Comparison of ENCODE assay signal across 10 mouse cellular contexts in genomic region chr1:191215776-191216661, GRCm38 (mm10). TPM values are rescaled to one million over a fixed set of nuclear protein-coding genes. Genes with fewer than 3 reads are reported as not detected.
A peak's percentile ranks its signal among the peaks of the same experiment; 100 is the strongest.
DNase-seq lines count a peak whose midpoint lies in the region; ATAC-seq lines count a peak whose summit lies in the region.
"Had no signal": no experiment of that assay in that cellular context is flagged by ENCODE, and none has a peak within 500 bp of the region (broad histone marks: within the 10 kb centered on the region; RNA-seq: fewer than 3 reads in every experiment).

No protein-coding gene starts in this region.

- no peak for DNase-seq in kidney, postnatal 25 days
- peak; percentile 42 for DNase-seq in adrenal gland, adult 8-10 months
- no peak for DNase-seq in thymus, postnatal 10 days (ENCODE audit: low spot score in 2 of 2)
- no peak for DNase-seq in yolk sac, embryonic 10.5 days (ENCODE audit: low spot score)

- ATAC-seq in kidney, embryonic 15.5 days (replicated peaks; ENCODE audit: low FRiP score), result peak; percentile 59
- peak; percentile 44 for ATAC-seq in granulocyte monocyte progenitor cell, adult 5-6 weeks (replicated peaks; ENCODE audit: poor library complexity, severe bottlenecking)
- ATAC-seq in midbrain, embryonic 16.5 days, result no peak
- ATAC-seq in erythroid progenitor cell, adult 5-6 weeks (replicated peaks; ENCODE audit: low FRiP score, poor library complexity, severe bottlenecking), result no peak

- H3K27ac ChIP-seq in kidney, embryonic 15.5 days, result peak overlapping the region; percentile 20; the same call in 1 of the 2 replicates
- H3K27ac ChIP-seq in midbrain, embryonic 16.5 days (ENCODE audit: low read length), result no peak overlapping the region

- H3K4me1 ChIP-seq in kidney, embryonic 15.5 days, result peaks cover 11% of the 10 kb centered on the region
- H3K4me1 ChIP-seq in midbrain, embryonic 16.5 days (ENCODE audit: control insufficient read depth, insufficient read depth, low read length), result no peaks in the 10 kb centered on the region

- H3K36me3 ChIP-seq in kidney, embryonic 15.5 days, result no peaks in the 10 kb centered on the region
- no peaks in the 10 kb centered on the region for H3K36me3 ChIP-seq in midbrain, embryonic 16.5 days (ENCODE audit: control insufficient read depth, insufficient read depth, low read length)

- peaks cover 10% of the 10 kb centered on the region; the same call in 1 of the 2 replicates for H3K27me3 ChIP-seq in kidney, embryonic 15.5 days
- H3K27me3 ChIP-seq in midbrain, embryonic 16.5 days (ENCODE audit: control insufficient read depth, insufficient read depth, low read depth, low read length), result no peaks in the 10 kb centered on the region

- whole genome bisulfite sequencing in kidney, embryonic 15.5 days, result 23% methylated on average over 19 of the region's 19 CpGs
- 31% methylated on average over 19 of the region's 19 CpGs for WGBS in midbrain, embryonic 16.5 days

- H3K4me3 ChIP-seq in kidney, embryonic 15.5 days (replicated peaks), result peak overlapping the region; percentile 28
- no peak overlapping the region for H3K4me3 ChIP-seq in midbrain, embryonic 16.5 days (ENCODE audit: low read depth, low read length)

- no peaks in the 10 kb centered on the region for H3K9me3 ChIP-seq in kidney, embryonic 15.5 days (replicated peaks)
- H3K9me3 ChIP-seq in midbrain, embryonic 16.5 days (replicated peaks; ENCODE audit: control insufficient read depth, low read length, poor library complexity, severe bottlenecking), result no peaks in the 10 kb centered on the region

- peak overlapping the region; percentile 55 for H3K4me2 ChIP-seq in kidney, embryonic 15.5 days
- H3K4me2 ChIP-seq in midbrain, embryonic 16.5 days (ENCODE audit: low read length), result peak overlapping the region; percentile 23; the same call in 1 of the 2 replicates

- H3K9ac ChIP-seq in kidney, embryonic 15.5 days, result no peak overlapping the region
- no peak overlapping the region for H3K9ac ChIP-seq in midbrain, embryonic 16.5 days (ENCODE audit: low read depth, low read length)

RNA-seq across cellular contexts. Expression of gene Atf3, which starts 1.8 kb away (rescaled TPM):
- 4.2 and 4.3 TPM in 2 replicates for polyA plus RNA-seq in kidney, embryonic 15.5 days (2015; fragmentation: Nextera tagmentation; extraction: Ambion mirVana)
- total RNA-seq in adrenal gland, adult 8-10 months (2022), result 1 to 10 TPM; 2.1 to 8.6 (median 3.2) TPM
- total RNA-seq in granulocyte monocyte progenitor cell, adult 5-6 weeks (2014; fragmentation: Nextera tagmentation), result not detected in 2 replicates
- 8.7 and 12.8 TPM in 2 replicates for total RNA-seq in granulocyte monocyte progenitor cell, adult 5-6 weeks (2017)
- polyA plus RNA-seq in midbrain, embryonic 16.5 days (2015; fragmentation: Nextera tagmentation; extraction: Ambion mirVana), result 1.2 and 1.6 TPM in 2 replicates
- total RNA-seq in erythroid progenitor cell, adult 5-6 weeks (2015; ENCODE audit: low replicate concordance), result 3.8 and 4.3 TPM in 2 replicates
- 1.2 and 16.5 TPM in 2 replicates for total RNA-seq in erythroid progenitor cell, adult 5-6 weeks (2017; ENCODE audit: low replicate concordance)

RNA-seq across cellular contexts. Expression of gene Fam71a, which starts 51.4 kb away (rescaled TPM):
- polyA plus RNA-seq in kidney, embryonic 15.5 days (2015; fragmentation: Nextera tagmentation; extraction: Ambion mirVana), result not detected in 2 replicates
- total RNA-seq in adrenal gland, adult 8-10 months (2022), result not detected
- not detected in 2 replicates for total RNA-seq in granulocyte monocyte progenitor cell, adult 5-6 weeks (2014; fragmentation: Nextera tagmentation)
- total RNA-seq in granulocyte monocyte progenitor cell, adult 5-6 weeks (2017), result 0.17 and 1.1 TPM in 2 replicates
- polyA plus RNA-seq in midbrain, embryonic 16.5 days (2015; fragmentation: Nextera tagmentation; extraction: Ambion mirVana), result not detected in 2 replicates
- total RNA-seq in erythroid progenitor cell, adult 5-6 weeks (2015; ENCODE audit: low replicate concordance), result not detected in 2 replicates
- not detected in 2 replicates for total RNA-seq in erythroid progenitor cell, adult 5-6 weeks (2017; ENCODE audit: low replicate concordance)
- total RNA-seq: layer of hippocampus, postnatal 25 days had no signal
- polyA plus RNA-seq: stomach, embryonic 14.5 days had no signal

Comparison
In these comparisons a context has a peak if more than half of its experiments do, and no peak if none do; other contexts are left out.
1. ATAC-seq: peak in kidney, embryonic 15.5 days (single experiment) and granulocyte monocyte progenitor cell, adult 5-6 weeks (single experiment); none in midbrain, embryonic 16.5 days (single experiment) and erythroid progenitor cell, adult 5-6 weeks (single experiment).